Mouse (Mus musculus): ENCODE data around the gene Olfr730. TPM values are rescaled to one million over a fixed set of nuclear protein-coding genes. Genes with fewer than 3 reads are reported as not detected.

Gene Olfr730
- not detected in 2 replicates for polyA plus RNA-seq (2015; fragmentation: Nextera tagmentation; extraction: Ambion mirVana)

DNA sequence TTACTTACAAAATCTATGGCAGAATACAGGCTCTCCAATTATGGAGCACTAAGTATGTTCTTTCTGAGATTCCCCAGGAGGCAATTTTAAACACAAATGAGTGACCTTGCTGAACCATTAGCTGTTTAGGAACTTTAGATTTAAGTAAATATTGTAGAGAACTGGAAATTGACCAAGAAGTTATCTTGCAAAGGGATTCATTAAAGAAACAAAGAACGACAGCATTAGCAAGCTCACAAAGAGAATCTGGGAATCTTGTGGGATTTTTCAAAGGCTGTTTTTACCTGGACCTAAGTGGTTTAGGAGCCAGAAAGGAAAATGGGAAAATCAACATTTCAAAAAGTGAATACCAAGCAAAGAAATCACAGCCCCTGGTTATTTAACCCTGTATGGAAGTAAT, at the start of gene Olfr730:
TSS of gene Olfr730 (minus strand) at position 101 of the 400 bp plus-strand sequence.
- no peaks in the 10 kb centered on the region for H3K27me3 ChIP-seq (replicated peaks; ENCODE audit: control insufficient read depth, insufficient read depth, low read length)
- no peaks in the 10 kb centered on the region for H3K9me3 ChIP-seq (ENCODE audit: control insufficient read depth, low read length)
- H3K4me2 ChIP-seq (ENCODE audit: low read depth, low read length), result no peak within 1 kb of the TSS
- no peaks in the 10 kb centered on the region for H3K36me3 ChIP-seq (ENCODE audit: control insufficient read depth, insufficient read depth, low read length)
- H3K4me3 ChIP-seq (ENCODE audit: low read length), result no peak within 1 kb of the TSS
- ATAC-seq, result no peak
- WGBS, result 41% methylated on average over 1 of the region's 1 CpGs
- no peak within 1 kb of the TSS for H3K9ac ChIP-seq (ENCODE audit: low read depth, low read length)
- no peaks in the 10 kb centered on the region for H3K4me1 ChIP-seq (ENCODE audit: control insufficient read depth, insufficient read depth, low read length)
- no peak within 1 kb of the TSS for H3K27ac ChIP-seq (ENCODE audit: low read length)

DNA sequence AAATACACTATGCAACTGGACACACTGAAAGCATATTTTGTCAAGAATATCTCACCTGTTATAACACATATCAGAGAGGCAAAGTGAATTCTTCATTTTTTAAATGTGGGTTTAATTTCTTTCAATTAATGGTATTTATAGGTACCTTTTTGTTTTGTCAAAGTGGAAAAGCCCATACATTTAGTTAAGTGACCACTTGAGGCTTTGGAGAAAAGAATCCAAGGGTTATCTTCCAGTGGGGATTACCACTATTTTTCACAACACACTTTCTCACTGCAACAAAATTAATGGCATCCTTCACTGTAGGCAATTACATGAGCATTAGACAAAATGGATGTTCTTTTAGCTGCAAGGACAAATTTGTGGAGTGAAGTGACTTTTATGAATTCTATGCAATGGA, 35.2 kb downstream of the Olfr730 start, which contains the start of gene Olfr729:
TSS of gene Olfr729 (minus strand) at position 101 of the 400 bp plus-strand sequence.
- Histone ChIP-seq H3K9ac (ENCODE audit: low read depth, low read length) (no peak within 1 kb of the TSS), H3K27me3 (replicated peaks; ENCODE audit: control insufficient read depth, insufficient read depth, low read length) (no peaks in the 10 kb centered on the region)

DNA sequence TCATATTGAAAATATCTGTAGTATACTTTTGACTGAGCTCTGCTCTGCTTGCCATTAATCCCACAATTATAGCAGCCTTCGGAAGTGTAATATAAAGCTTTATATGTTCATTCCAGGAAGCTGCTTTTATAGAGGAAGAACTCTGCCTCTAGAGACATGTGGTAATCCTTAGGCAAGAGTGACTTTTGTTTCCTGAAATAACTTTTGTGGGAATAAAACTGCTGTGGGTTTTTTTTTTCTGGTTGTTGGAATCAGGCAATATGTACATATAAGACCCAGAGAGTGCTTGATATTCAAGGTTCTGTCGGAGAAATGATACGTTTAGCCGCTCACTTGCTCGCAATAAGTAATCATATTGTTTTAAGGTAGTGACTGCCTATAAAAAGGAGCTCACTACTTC, 45.4 kb downstream of the Olfr730 start, which contains the start of gene Olfr728:
TSS of gene Olfr728 (minus strand) at position 101 of the 400 bp plus-strand sequence.
- no peaks in the 10 kb centered on the region for H3K9me3 ChIP-seq (ENCODE audit: control insufficient read depth, low read length)
- no peak within 1 kb of the TSS for H3K27ac ChIP-seq (ENCODE audit: low read length)
- WGBS, result 89% methylated on average over 5 of the region's 5 CpGs
- no peak for ATAC-seq
- no peak within 1 kb of the TSS for H3K4me3 ChIP-seq (ENCODE audit: low read length)
- no peaks in the 10 kb centered on the region for H3K36me3 ChIP-seq (ENCODE audit: control insufficient read depth, insufficient read depth, low read length)
- H3K4me1 ChIP-seq (ENCODE audit: control insufficient read depth, insufficient read depth, low read length), result no peaks in the 10 kb centered on the region
- no peak within 1 kb of the TSS for H3K9ac ChIP-seq (ENCODE audit: low read depth, low read length)
- no peak within 1 kb of the TSS for H3K4me2 ChIP-seq (ENCODE audit: low read depth, low read length)
- H3K27me3 ChIP-seq (replicated peaks; ENCODE audit: control insufficient read depth, insufficient read depth, low read length), result no peaks in the 10 kb centered on the region

More for the DNA sequence above, 35.2 kb downstream of the Olfr730 start, which contains the start of gene Olfr729:
- Histone ChIP-seq H3K27ac (ENCODE audit: low read length) (no peak within 1 kb of the TSS), H3K9me3 (ENCODE audit: control insufficient read depth, low read length) (no peaks in the 10 kb centered on the region), H3K4me1 (ENCODE audit: control insufficient read depth, insufficient read depth, low read length) (no peaks in the 10 kb centered on the region), H3K4me3 (ENCODE audit: low read length) (no peak within 1 kb of the TSS), H3K4me2 (ENCODE audit: low read depth, low read length) (no peak within 1 kb of the TSS), H3K36me3 (ENCODE audit: control insufficient read depth, insufficient read depth, low read length) (no peaks in the 10 kb centered on the region)
- no peak for ATAC-seq

Other genes starting within 250 kb of the Olfr730 start
- gene Olfr724, start 224.9 kb downstream of the Olfr730 start, polyA plus RNA-seq (2015; fragmentation: Nextera tagmentation; extraction: Ambion mirVana), result not detected in 2 replicates
- gene Olfr725, start 147.8 kb downstream of the Olfr730 start, polyA plus RNA-seq (2015; fragmentation: Nextera tagmentation; extraction: Ambion mirVana), result not detected in 2 replicates
- gene Olfr726, start 97.2 kb downstream of the Olfr730 start, polyA plus RNA-seq (2015; fragmentation: Nextera tagmentation; extraction: Ambion mirVana), result not detected in 2 replicates
- not detected in 2 replicates for gene Olfr727, start 65.0 kb downstream of the Olfr730 start, polyA plus RNA-seq (2015; fragmentation: Nextera tagmentation; extraction: Ambion mirVana)
- not detected in 2 replicates for gene Olfr728, start 45.5 kb downstream of the Olfr730 start, polyA plus RNA-seq (2015; fragmentation: Nextera tagmentation; extraction: Ambion mirVana)
- gene Olfr729, start 35.3 kb downstream of the Olfr730 start, polyA plus RNA-seq (2015; fragmentation: Nextera tagmentation; extraction: Ambion mirVana), result not detected in 2 replicates
- gene Olfr731, start 53.7 kb upstream of the Olfr730 start, polyA plus RNA-seq (2015; fragmentation: Nextera tagmentation; extraction: Ambion mirVana), result not detected in 2 replicates
- not detected in 2 replicates for gene Olfr732, start 96.0 kb upstream of the Olfr730 start, polyA plus RNA-seq (2015; fragmentation: Nextera tagmentation; extraction: Ambion mirVana)
- not detected in 2 replicates for gene Olfr733, start 113.3 kb upstream of the Olfr730 start, polyA plus RNA-seq (2015; fragmentation: Nextera tagmentation; extraction: Ambion mirVana)
- not detected in 2 replicates for gene Olfr734, start 138.6 kb upstream of the Olfr730 start, polyA plus RNA-seq (2015; fragmentation: Nextera tagmentation; extraction: Ambion mirVana)
- gene Olfr735, start 160.7 kb upstream of the Olfr730 start, polyA plus RNA-seq (2015; fragmentation: Nextera tagmentation; extraction: Ambion mirVana), result not detected in 2 replicates
- 0.05 and 0.10 TPM in 2 replicates for gene Tlr11, start 169.7 kb upstream of the Olfr730 start, polyA plus RNA-seq (2015; fragmentation: Nextera tagmentation; extraction: Ambion mirVana)
- gene Olfr736, start 193.0 kb upstream of the Olfr730 start, polyA plus RNA-seq (2015; fragmentation: Nextera tagmentation; extraction: Ambion mirVana), result not detected in 2 replicates
- not detected in 2 replicates for gene Olfr738, start 219.4 kb upstream of the Olfr730 start, polyA plus RNA-seq (2015; fragmentation: Nextera tagmentation; extraction: Ambion mirVana)
- gene Olfr739, start 230.4 kb upstream of the Olfr730 start, polyA plus RNA-seq (2015; fragmentation: Nextera tagmentation; extraction: Ambion mirVana), result not detected in 2 replicates

Data from intestine, embryonic 16.5 days (tissue).